Mouse (Mus musculus): ENCODE measurements around the gene Zmym4.
"Not testable (repeated sequence)": the region's sequence is repeated elsewhere in the genome, so short reads cannot be mapped to it uniquely, and the experiment has no call there.

The Zmym4 gene

GRCm38 (mm10) chr4:126967864-126968821 is at the start of gene Zmym4:
Gene Zmym4, minus strand, starts transcription at chr4:126968135.
- in situ Hi-C loops (cut with MboI), result no loop called here

- in situ Hi-C loops (cut with MboI), result no loop called here
Measured at GRCm38 (mm10) chr4:127016366-127016765, 48.4 kb upstream of the Zmym4 start.

- in situ Hi-C loops (cut with MboI), result not testable (repeated sequence)
Measured at GRCm38 (mm10) chr4:127015294-127015993, 47.5 kb upstream of the Zmym4 start.

- in situ Hi-C loops (cut with MboI), result no loop called here
Measured at GRCm38 (mm10) chr4:127005113-127005936, 37.4 kb upstream of the Zmym4 start.

- in situ Hi-C loops (cut with MboI), result no loop called here
Measured at GRCm38 (mm10) chr4:127004384-127004783, 36.4 kb upstream of the Zmym4 start.

GRCm38 (mm10) chr4:127000601-127001105 is 32.7 kb upstream of the Zmym4 start:
- in situ Hi-C loops (cut with MboI), result no loop called here

- in situ Hi-C loops (cut with MboI), result not testable (repeated sequence)
Measured at GRCm38 (mm10) chr4:126999372-126999771, 31.4 kb upstream of the Zmym4 start.

GRCm38 (mm10) chr4:126992356-126992755 is 24.4 kb upstream of the Zmym4 start:
- in situ Hi-C loops (cut with MboI), result no loop called here

GRCm38 (mm10) chr4:126990553-126990952 is 22.6 kb upstream of the Zmym4 start:
- in situ Hi-C loops (cut with MboI), result no loop called here

GRCm38 (mm10) chr4:126988503-126988902 is 20.6 kb upstream of the Zmym4 start:
- in situ Hi-C loops (cut with MboI), result no loop called here

GRCm38 (mm10) chr4:126986768-126987167 is 18.8 kb upstream of the Zmym4 start:
- in situ Hi-C loops (cut with MboI), result no loop called here

GRCm38 (mm10) chr4:126983736-126984525 is 16.0 kb upstream of the Zmym4 start:
- in situ Hi-C loops (cut with MboI), result not testable (repeated sequence)

- in situ Hi-C loops (cut with MboI), result no loop called here
Measured at GRCm38 (mm10) chr4:126983321-126983720, 15.4 kb upstream of the Zmym4 start.

- in situ Hi-C loops (cut with MboI), result no loop called here
Measured at GRCm38 (mm10) chr4:126978706-126979105, 10.8 kb upstream of the Zmym4 start.

GRCm38 (mm10) chr4:126977467-126977866 is 9.5 kb upstream of the Zmym4 start:
- in situ Hi-C loops (cut with MboI), result no loop called here

- in situ Hi-C loops (cut with MboI), result no loop called here
Measured at GRCm38 (mm10) chr4:126967241-126967863, 583 bp downstream of the Zmym4 start.

- in situ Hi-C loops (cut with MboI), result no loop called here
Measured at GRCm38 (mm10) chr4:126958682-126959081, 9.3 kb downstream of the Zmym4 start.

- in situ Hi-C loops (cut with MboI), result no loop called here
Measured at GRCm38 (mm10) chr4:126958261-126958660, 9.7 kb downstream of the Zmym4 start.

- in situ Hi-C loops (cut with MboI), result no loop called here
Measured at GRCm38 (mm10) chr4:126957434-126957833, 10.5 kb downstream of the Zmym4 start.

GRCm38 (mm10) chr4:126950801-126951200 is 17.1 kb downstream of the Zmym4 start:
- in situ Hi-C loops (cut with MboI), result not testable (repeated sequence)
